Mouse (Mus musculus): ENCODE measurements at regions not wholly inside any gene's neighbourhood (a gene's known extent, or its start where the extent isn't known, plus 50 kb on each side); places are given as distances from the start of the nearest gene placed in this dataset.

DNA sequence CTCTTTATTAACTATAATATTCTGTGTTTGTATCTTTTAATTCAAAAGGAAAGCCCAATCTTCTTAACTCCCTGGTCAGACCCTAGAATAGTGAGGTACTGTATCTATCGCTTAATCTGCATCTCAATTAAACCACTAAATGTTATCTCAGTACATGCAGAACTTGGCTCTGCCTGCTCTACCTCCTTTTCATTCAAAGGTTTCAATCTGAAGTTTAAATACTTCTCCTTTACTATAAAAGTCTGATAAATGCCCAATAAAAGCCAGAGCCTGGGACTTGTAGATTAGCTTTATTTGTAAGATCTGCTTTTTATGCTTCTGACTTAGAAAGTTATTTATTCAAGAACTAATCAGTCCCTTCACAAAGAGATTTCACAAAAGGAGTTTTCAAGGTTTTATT is 200.1 kb downstream of the Zpld1 start:
- TF ChIP-seq POLR2A (IDR thresholded peaks at IDR 0.05; ENCODE audit: control insufficient read depth, low read depth, low read length) (no peak), CTCF (IDR thresholded peaks at IDR 0.05; ENCODE audit: control insufficient read depth, insufficient read depth, insufficient replicate concordance, low read depth, low read length) (no peak)

Data from testis, adult 2 months (tissue).